8 mouse cellular contexts compared by ENCODE assay signal in genomic region chr8:84702561-84702960, GRCm38 (mm10). TPM values are rescaled to one million over a fixed set of nuclear protein-coding genes. Genes with fewer than 3 reads are reported as not detected.
DNase-seq lines count a peak whose midpoint lies in the region; ATAC-seq and TF ChIP-seq lines count a peak whose summit lies in the region.

No protein-coding gene starts in this region.

- peaks cover 42% of the 10 kb centered on the region for H3K27me3 ChIP-seq in heart, embryonic 12.5 days (replicated peaks)
- no peaks in the 10 kb centered on the region for H3K27me3 ChIP-seq in G1E (ENCODE audit: insufficient read depth, low read length)
- peaks cover 42% of the 10 kb centered on the region for H3K27me3 ChIP-seq in heart, embryonic 14.5 days (ENCODE audit: control insufficient read depth, insufficient read depth, low read length)
- peaks cover 16% of the 10 kb centered on the region for H3K27me3 ChIP-seq in liver, embryonic 13.5 days

- peaks cover 76% of the 10 kb centered on the region for H3K4me1 ChIP-seq in heart, embryonic 12.5 days (replicated peaks)
- peaks cover 66% of the 10 kb centered on the region for H3K4me1 ChIP-seq in G1E (ENCODE audit: insufficient read depth, low read depth, low read length)
- H3K4me1 ChIP-seq in heart, embryonic 14.5 days (ENCODE audit: control insufficient read depth in 2 of 2, insufficient read depth in 2 of 2, low read length in 2 of 2): peaks cover 12 to 41% of the 10 kb centered on the region in 2 experiments; a peak in 3 of 4 replicates
- H3K4me1 ChIP-seq in liver, embryonic 13.5 days (replicated peaks): peaks cover 81% of the 10 kb centered on the region

- peak overlapping the region; percentile 66 for H3K4me2 ChIP-seq in heart, embryonic 12.5 days
- peak overlapping the region; percentile 65 for H3K4me2 ChIP-seq in heart, embryonic 14.5 days (ENCODE audit: low read length)
- H3K4me2 ChIP-seq in liver, embryonic 13.5 days: peak overlapping the region; percentile 95

- peak overlapping the region; percentile 79 for H3K9ac ChIP-seq in heart, embryonic 12.5 days
- peak overlapping the region; percentile 72 for H3K9ac ChIP-seq in heart, embryonic 14.5 days (ENCODE audit: low read length)
- peak overlapping the region; percentile 98 for H3K9ac ChIP-seq in liver, embryonic 13.5 days

- intact Hi-C loops in heart, postnatal 25 days (cut with DNase I): loop anchor here (5.0 kb wide), 1 partner anchor 35 kb away; no protein-coding TSS in a partner anchor
- intact Hi-C loops in left cerebral cortex, postnatal 25 days (cut with DNase I): no loop called here

- no peak for TF ChIP-seq CTCF in G1E (IDR thresholded peaks at IDR 0.05; ENCODE audit: low read depth, low read length)

- WGBS in heart, embryonic 12.5 days: 54% methylated on average over 9 of the region's 9 CpGs
- 66% methylated on average over 9 of the region's 9 CpGs for WGBS in heart, embryonic 14.5 days
- 12% methylated on average over 9 of the region's 9 CpGs for WGBS in liver, embryonic 13.5 days (ENCODE audit: insufficient replicate concordance)

- peaks cover 20% of the 10 kb centered on the region for H3K36me3 ChIP-seq in heart, embryonic 12.5 days
- peaks cover 65% of the 10 kb centered on the region for H3K36me3 ChIP-seq in G1E (replicated peaks)
- peaks cover 21% of the 10 kb centered on the region for H3K36me3 ChIP-seq in heart, embryonic 14.5 days (ENCODE audit: control insufficient read depth, insufficient read depth, low read length)
- peaks cover 43% of the 10 kb centered on the region for H3K36me3 ChIP-seq in liver, embryonic 13.5 days

- H3K9me3 ChIP-seq in heart, embryonic 12.5 days (replicated peaks): no peaks in the 10 kb centered on the region
- H3K9me3 ChIP-seq in G1E (replicated peaks): no peaks in the 10 kb centered on the region
- no peaks in the 10 kb centered on the region for H3K9me3 ChIP-seq in heart, embryonic 14.5 days (ENCODE audit: control insufficient read depth, low read length)
- H3K9me3 ChIP-seq in liver, embryonic 13.5 days (replicated peaks): no peaks in the 10 kb centered on the region

- DNase-seq in heart, postnatal 25 days (ENCODE audit: low spot score): no peak
- no peak for DNase-seq in G1E (ENCODE audit: low spot score)
- DNase-seq in liver, embryonic 13.5 days: peak; percentile 49
- no peak for DNase-seq in urinary bladder, postnatal 36 days (ENCODE audit: low spot score in 2 of 2)
- DNase-seq in cerebellum, adult 9-10 months: no peak
- DNase-seq in left cerebral cortex, postnatal 25 days (ENCODE audit: low spot score in 2 of 2): no peak

- H3K4me3 ChIP-seq in heart, embryonic 12.5 days: peak overlapping the region; percentile 54
- H3K4me3 ChIP-seq in G1E (ENCODE audit: low read depth, low read length): peak overlapping the region; percentile 81
- peak overlapping the region; percentile 32 to 42 for H3K4me3 ChIP-seq in heart, embryonic 14.5 days (ENCODE audit: control insufficient read depth in 1 of 2, insufficient read depth in 1 of 2, low read depth in 1 of 2, low read length in 2 of 2)
- peak overlapping the region; percentile 88 for H3K4me3 ChIP-seq in liver, embryonic 13.5 days (replicated peaks)

- peak overlapping the region; percentile 91 for H3K27ac ChIP-seq in heart, embryonic 12.5 days (ENCODE audit: poor library complexity, severe bottlenecking)
- H3K27ac ChIP-seq in heart, embryonic 14.5 days (replicated peaks in 1 of 2; ENCODE audit: control insufficient read depth in 1 of 2, insufficient read depth in 1 of 2, low read depth in 2 of 2, low read length in 2 of 2): peak overlapping the region; percentile 29 to 85; a peak in 3 of 4 replicates
- H3K27ac ChIP-seq in liver, embryonic 13.5 days: peak overlapping the region; percentile 98

- no peak for ATAC-seq in heart, embryonic 12.5 days (ENCODE audit: insufficient number of reproducible peaks, low FRiP score)
- ATAC-seq in G1E (ENCODE audit: extremely low read depth, insufficient number of reproducible peaks, low FRiP score, poor library complexity, severe bottlenecking): no peak
- ATAC-seq in heart, embryonic 14.5 days (ENCODE audit: insufficient number of reproducible peaks, insufficient read depth, low FRiP score, low read depth): no peak
- no peak for ATAC-seq in liver, embryonic 13.5 days (ENCODE audit: low read depth)

RNA-seq across cellular contexts. Expression of gene Lyl1, which starts 1.3 kb away (rescaled TPM):
- 18.1 and 19.7 TPM in 2 replicates for polyA plus RNA-seq in heart, embryonic 12.5 days (2016; fragmentation: Nextera tagmentation; extraction: Ambion mirVana)
- total RNA-seq in heart, postnatal 25 days (2021): 1 to 10 TPM; 4.2 to 4.5 TPM
- total RNA-seq in G1E (2014; fragmentation: Nextera tagmentation) (136 and 138 TPM in 2 replicates), G1E (2017) (81.2 and 95.6 TPM in 2 replicates)
- 550 and 561 TPM in 2 replicates for polyA plus RNA-seq in G1E (2012)
- 12.1 and 13.7 TPM in 2 replicates for polyA plus RNA-seq in heart, embryonic 14.5 days (2014; fragmentation: Nextera tagmentation; extraction: Ambion mirVana)
- polyA plus RNA-seq in liver, embryonic 13.5 days (2015; fragmentation: Nextera tagmentation; extraction: Ambion mirVana): 61.2 and 61.3 TPM in 2 replicates
- 1 to 10 TPM; 2.8 to 3.5 TPM for total RNA-seq in left cerebral cortex, postnatal 25 days (2021)

RNA-seq across cellular contexts. Expression of gene Nacc1, which starts 14.9 kb away (rescaled TPM):
- polyA plus RNA-seq in heart, embryonic 12.5 days (2016; fragmentation: Nextera tagmentation; extraction: Ambion mirVana): 20.9 and 21.3 TPM in 2 replicates
- total RNA-seq in heart, postnatal 25 days (2021): 10 to 100 TPM; 32.0 to 32.6 TPM
- total RNA-seq in G1E (2014; fragmentation: Nextera tagmentation): 120 and 125 TPM in 2 replicates
- total RNA-seq in G1E (2017): 48.1 and 54.5 TPM in 2 replicates
- polyA plus RNA-seq in G1E (2012): 207 and 224 TPM in 2 replicates
- polyA plus RNA-seq in heart, embryonic 14.5 days (2014; fragmentation: Nextera tagmentation; extraction: Ambion mirVana): 15.1 and 17.4 TPM in 2 replicates
- 6.9 and 7.6 TPM in 2 replicates for polyA plus RNA-seq in liver, embryonic 13.5 days (2015; fragmentation: Nextera tagmentation; extraction: Ambion mirVana)
- 10 to 100 TPM; 97.8 to 97.9 TPM for total RNA-seq in left cerebral cortex, postnatal 25 days (2021)

RNA-seq across cellular contexts. Expression of gene Trmt1, which starts 16.5 kb away (rescaled TPM):
- 46.2 and 49.5 TPM in 2 replicates for polyA plus RNA-seq in heart, embryonic 12.5 days (2016; fragmentation: Nextera tagmentation; extraction: Ambion mirVana)
- 10 to 100 TPM; 32.6 to 37.6 TPM for total RNA-seq in heart, postnatal 25 days (2021)
- total RNA-seq in G1E (2014; fragmentation: Nextera tagmentation) (63.3 and 64.9 TPM in 2 replicates), G1E (2017) (68.2 and 96.4 TPM in 2 replicates)
- 244 and 260 TPM in 2 replicates for polyA plus RNA-seq in G1E (2012)
- polyA plus RNA-seq in heart, embryonic 14.5 days (2014; fragmentation: Nextera tagmentation; extraction: Ambion mirVana): 46.1 and 50.0 TPM in 2 replicates
- 45.9 and 46.8 TPM in 2 replicates for polyA plus RNA-seq in liver, embryonic 13.5 days (2015; fragmentation: Nextera tagmentation; extraction: Ambion mirVana)
- total RNA-seq in left cerebral cortex, postnatal 25 days (2021): 10 to 100 TPM; 85.2 to 90.1 TPM

RNA-seq across cellular contexts. Expression of gene G430095P16Rik, which starts 20.2 kb away (rescaled TPM):
- 5.4 and 6.9 TPM in 2 replicates for polyA plus RNA-seq in heart, embryonic 12.5 days (2016; fragmentation: Nextera tagmentation; extraction: Ambion mirVana)
- total RNA-seq in heart, postnatal 25 days (2021): under 1 TPM in 1 of 2 experiments, not detected in 1; 0.39 TPM
- 39.9 and 54.3 TPM in 2 replicates for total RNA-seq in G1E (2014; fragmentation: Nextera tagmentation)
- total RNA-seq in G1E (2017): 11.0 and 11.3 TPM in 2 replicates
- 35.2 and 42.7 TPM in 2 replicates for polyA plus RNA-seq in G1E (2012)
- polyA plus RNA-seq in heart, embryonic 14.5 days (2014; fragmentation: Nextera tagmentation; extraction: Ambion mirVana): 5.2 and 5.9 TPM in 2 replicates
- polyA plus RNA-seq in liver, embryonic 13.5 days (2015; fragmentation: Nextera tagmentation; extraction: Ambion mirVana): 9.6 and 10.0 TPM in 2 replicates
- total RNA-seq in left cerebral cortex, postnatal 25 days (2021): under 1 TPM in 1 of 2 experiments, not detected in 1; 0.71 TPM

RNA-seq across cellular contexts. Expression of gene Ier2, which starts 39.9 kb away (rescaled TPM):
- polyA plus RNA-seq in heart, embryonic 12.5 days (2016; fragmentation: Nextera tagmentation; extraction: Ambion mirVana): 63.4 and 68.1 TPM in 2 replicates
- total RNA-seq in heart, postnatal 25 days (2021): 10 to 100 TPM; 14.3 to 18.3 TPM
- total RNA-seq in G1E (2014; fragmentation: Nextera tagmentation) (60.5 and 64.9 TPM in 2 replicates), G1E (2017) (43.1 and 48.5 TPM in 2 replicates)
- polyA plus RNA-seq in G1E (2012): 112 and 119 TPM in 2 replicates
- 36.4 and 43.8 TPM in 2 replicates for polyA plus RNA-seq in heart, embryonic 14.5 days (2014; fragmentation: Nextera tagmentation; extraction: Ambion mirVana)
- 20.5 and 24.1 TPM in 2 replicates for polyA plus RNA-seq in liver, embryonic 13.5 days (2015; fragmentation: Nextera tagmentation; extraction: Ambion mirVana)
- 10 to 100 TPM; 10.5 to 18.3 TPM for total RNA-seq in left cerebral cortex, postnatal 25 days (2021)

Comparison
In these comparisons a context has a peak if more than half of its experiments do, and no peak if none do; other contexts are left out.
1. H3K4me3 ChIP-seq: peak in every context shown above with its lines; median percentile 88 in liver, embryonic 13.5 days; 81 in G1E; 54 in heart, embryonic 12.5 days; 37 in heart, embryonic 14.5 days.